Mouse (Mus musculus) brain, embryonic 14.5 days (tissue): ENCODE measurements at regions not wholly inside any gene's neighbourhood (a gene's known extent, or its start where the extent isn't known, plus 50 kb on each side); places are given as distances from the start of the nearest gene placed in this dataset.

Source experiments
- CTCF ChIP-seq: fragments of 200-500 bp; IDR thresholded peaks from 2 replicates; pipeline ENCODE4 v1.5.1; 2012; ENCODE audit warnings: inconsistent platforms, mild to moderate bottlenecking, moderate library complexity, borderline replicate concordance; ENCODE audit not compliant: insufficient read depth, insufficient read length; ENCODE audit errors: extremely low read depth
- POLR2A ChIP-seq: fragments of 200-500 bp; IDR thresholded peaks from 2 replicates; pipeline ENCODE4 v1.6.1; 2012; ENCODE audit warnings: mild to moderate bottlenecking, inconsistent platforms, borderline replicate concordance; ENCODE audit not compliant: poor library complexity, insufficient read depth, insufficient read length, severe bottlenecking; ENCODE audit errors: extremely low read depth

DNA sequence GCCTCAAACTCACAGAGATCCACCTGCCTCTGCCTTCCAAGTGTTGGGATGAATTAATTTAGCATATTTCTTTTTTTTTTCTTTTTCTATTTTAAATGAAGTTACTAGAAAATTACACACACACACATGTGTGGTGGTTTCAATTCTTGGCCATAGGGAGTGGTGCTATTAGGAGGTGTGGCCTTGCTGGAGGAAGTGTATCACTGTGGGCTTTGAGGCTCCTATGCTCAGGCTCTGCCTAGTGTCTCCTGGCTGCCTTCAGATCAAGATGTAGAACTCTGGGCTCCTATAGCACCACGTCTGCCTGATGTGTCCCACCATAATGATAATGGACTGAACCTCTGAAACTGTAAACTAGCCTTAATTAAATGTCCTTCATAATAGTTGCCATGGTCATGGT is 66.8 kb upstream of the Haao start:
- no peak for TF ChIP-seq CTCF
- no peak for TF ChIP-seq POLR2A
